Mouse (Mus musculus): ENCODE results near the gene Ddb2.

DNA sequence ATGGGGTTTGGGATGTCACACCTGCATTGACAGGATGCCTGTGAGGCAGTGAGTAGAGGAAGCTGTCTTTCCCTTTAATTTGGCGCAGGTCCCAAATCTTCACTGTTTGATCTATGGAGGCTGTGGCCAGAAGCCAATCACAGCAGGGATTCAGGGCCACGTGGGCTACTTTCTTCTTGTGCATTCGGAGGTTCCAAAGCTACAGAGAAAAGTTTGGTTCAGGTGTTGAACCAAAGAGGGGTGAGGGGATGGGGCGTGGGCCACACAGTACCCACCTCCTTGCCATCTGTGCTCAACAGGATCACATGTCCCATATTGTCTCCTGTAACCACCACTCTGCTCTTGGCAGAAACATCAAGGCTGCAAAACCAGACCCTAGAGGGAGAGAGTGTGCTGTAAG is 19.8 kb downstream of the Ddb2 start:
- TF ChIP-seq CTCF (IDR thresholded peaks at IDR 0.05; ENCODE audit: low read depth, low read length) (no peak), POLR2A (IDR thresholded peaks at IDR 0.05; ENCODE audit: extremely low read depth, insufficient read depth, low read length) (no peak)
